Mouse (Mus musculus) stomach, embryonic 16.5 days (tissue): ENCODE data around the gene Olfr1395. TPM values are rescaled to one million over a fixed set of nuclear protein-coding genes. Genes with fewer than 3 reads are reported as not detected.
"Not testable (repeated sequence)": the region's sequence is repeated elsewhere in the genome, so short reads cannot be mapped to it uniquely, and the experiment has no call there.

Source experiments
- ATAC-seq: fragments of 200-750 bp; cut with Nextera tagmentation; 2 replicates; pipeline ENCODE4 v1.8.0; 2017; ENCODE audit warnings: moderate number of reproducible peaks, moderate TSS enrichment; ENCODE audit not compliant: insufficient read depth, low FRiP score
- H3K27ac ChIP-seq: fragments of 300-500 bp; sonication (generic); 2 replicates; pipeline ENCODE4 v1.5.1; 2014; ENCODE audit warnings: low read length
- H3K27me3 ChIP-seq: fragments of 300-500 bp; sonication (generic); 2 replicates; pipeline ENCODE4 v1.6.1; 2014; ENCODE audit warnings: low read length, control low read depth, mixed read lengths; ENCODE audit not compliant: control insufficient read depth, insufficient read depth
- H3K36me3 ChIP-seq: fragments of 300-500 bp; sonication (generic); 2 replicates; pipeline ENCODE4 v1.6.1; 2014; ENCODE audit warnings: low read length; ENCODE audit not compliant: control insufficient read depth, insufficient read depth
- H3K4me1 ChIP-seq: fragments of 300-500 bp; sonication (generic); 2 replicates; pipeline ENCODE4 v1.6.1; 2014; ENCODE audit warnings: low read length, control low read depth, mixed read lengths; ENCODE audit not compliant: control insufficient read depth, insufficient read depth
- H3K4me2 ChIP-seq: fragments of 300-500 bp; sonication (generic); 2 replicates; pipeline ENCODE4 v1.6.1; 2014; ENCODE audit warnings: low read depth, low read length, mixed read lengths
- H3K4me3 ChIP-seq: fragments of 300-500 bp; sonication (generic); replicated peaks from 2 replicates; pipeline ENCODE4 v1.5.1; 2014; ENCODE audit warnings: mild to moderate bottlenecking, low read length
- H3K9ac ChIP-seq: fragments of 300-500 bp; sonication (generic); 2 replicates; pipeline ENCODE4 v1.6.1; 2014; ENCODE audit warnings: low read length
- H3K9me3 ChIP-seq: fragments of 300-500 bp; sonication (generic); replicated peaks from 2 replicates; pipeline ENCODE4 v1.6.1; 2016; ENCODE audit warnings: low read length, control low read depth; ENCODE audit not compliant: control insufficient read depth
- WGBS: fragments of 180-500 bp; shearing (Covaris S2); extraction: QIAGEN DNeasy Blood & Tissue Kit; methylation state at CpG from one replicate; pipeline ENCODE4 v1.1.7; 2014; 5-methylcytosine and 5-hydroxymethylcytosine counted together
- polyA plus RNA-seq: library from polyadenylated mRNA; unstranded; fragments of >200 nt; fragmentation: Nextera tagmentation; extraction: Ambion mirVana; gene quantifications from 2 replicates; pipeline ENCODE4 v1.2.1, GENCODE M21; 2015

Olfr1395 gene
- polyA plus RNA-seq, 1 experiment from 2014 or later = not detected

DNA sequence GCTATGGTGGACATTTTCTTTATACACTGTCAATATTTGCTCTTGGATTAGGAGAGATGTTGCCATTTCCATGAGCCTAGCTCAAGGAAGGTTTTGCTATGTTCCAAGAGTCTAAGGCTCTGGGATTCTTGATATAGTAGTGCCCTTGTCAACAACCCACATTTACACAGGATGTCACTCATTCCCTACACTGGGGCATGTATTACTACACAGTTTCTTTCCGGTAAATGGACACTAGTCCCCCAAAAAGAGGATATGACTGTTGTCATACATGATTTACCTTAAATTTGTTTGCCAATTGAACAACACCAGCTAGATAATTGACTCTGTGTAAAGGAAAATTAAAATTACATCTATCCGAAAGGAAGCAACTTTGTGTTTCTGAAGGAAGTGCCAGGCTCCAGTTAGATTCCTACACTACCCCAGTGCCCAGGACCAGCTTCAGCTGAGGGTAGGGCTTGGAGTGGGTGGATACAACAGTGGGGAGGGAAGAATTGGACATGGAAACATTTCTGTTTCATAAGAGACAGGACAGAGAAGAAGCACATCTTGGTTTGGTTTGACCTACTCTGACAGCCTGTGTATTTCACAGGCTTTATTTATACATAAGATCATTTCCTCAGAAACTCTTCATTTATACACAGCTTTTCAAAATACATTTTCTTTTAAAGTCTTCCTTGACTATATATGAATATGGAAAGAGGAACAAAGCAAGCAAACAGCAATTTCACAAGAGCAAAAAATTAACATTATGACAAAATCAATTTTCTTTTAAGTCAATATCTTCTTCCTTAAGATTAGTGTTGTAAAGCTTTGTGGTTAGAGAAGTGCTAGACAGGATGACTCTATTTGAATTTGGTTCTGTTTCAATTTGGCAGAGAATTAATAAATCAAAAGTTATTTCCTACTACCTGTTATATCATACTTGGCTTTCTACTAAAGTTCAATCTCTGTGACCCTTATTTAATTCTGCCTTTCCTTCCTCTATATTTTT lies 15.0 kb downstream of the Olfr1395 start:
- no peak for ATAC-seq
- Histone ChIP-seq H3K4me2 (no peak overlapping the region), H3K4me3 (no peak overlapping the region), H3K9me3 (no peaks in the 10 kb centered on the region), H3K36me3 (no peaks in the 10 kb centered on the region), H3K9ac (no peak overlapping the region), H3K27me3 (no peaks in the 10 kb centered on the region), H3K4me1 (no peaks in the 10 kb centered on the region), H3K27ac (no peak overlapping the region)
- WGBS = 79% methylated on average over 2 of the region's 2 CpGs

DNA sequence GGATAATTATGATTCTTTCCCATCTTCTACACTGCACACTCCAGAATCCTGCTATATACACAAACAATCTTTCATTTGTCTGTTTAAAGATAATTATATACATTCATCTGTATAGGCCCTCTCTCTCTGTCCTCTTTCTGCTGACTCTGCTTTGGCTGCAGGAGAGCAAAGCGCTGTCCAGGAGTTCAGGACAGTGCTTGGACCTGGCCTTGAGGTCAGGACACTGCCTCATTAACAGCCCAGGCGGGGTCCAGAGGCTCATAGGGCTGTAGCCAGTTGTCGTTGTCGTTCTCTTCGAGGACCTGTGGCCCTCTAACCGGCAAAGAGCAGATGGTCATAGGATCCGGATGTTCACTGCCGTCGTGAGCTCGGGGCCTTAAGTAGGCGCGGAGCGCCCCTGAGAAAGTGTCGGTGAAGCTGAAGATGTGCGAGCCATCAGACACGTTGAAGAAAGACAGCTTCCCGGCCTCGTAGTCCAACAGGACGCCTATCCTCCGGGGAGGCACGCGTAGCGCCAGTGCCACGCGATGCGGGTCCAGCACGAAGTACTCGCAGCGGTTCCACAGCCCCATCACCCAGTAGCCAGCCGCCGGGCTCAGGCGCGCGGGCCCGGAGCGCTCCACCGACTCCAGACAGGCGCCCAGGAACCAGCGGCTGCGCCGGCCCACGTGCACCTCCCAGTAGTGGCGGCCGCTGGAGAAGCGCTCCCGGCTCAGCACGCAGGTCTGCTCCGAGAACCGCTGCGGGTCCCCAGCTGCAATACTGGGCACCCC lies 27.0 kb downstream of the Olfr1395 start:
- WGBS = 5% methylated on average over 50 of the region's 50 CpGs
- 0 out of 2 replicates have a peak, but pooled peaks cover 4% of the 10 kb centered on the region for H3K4me1 ChIP-seq
- H3K4me3 ChIP-seq = peak overlapping the region; percentile 35
- peaks cover 10% of the 10 kb centered on the region for H3K27me3 ChIP-seq
- no peak for ATAC-seq
- peak overlapping the region; percentile 63 for H3K4me2 ChIP-seq
- peaks cover 8% of the 10 kb centered on the region; the same call in 1 of the 2 replicates for H3K9me3 ChIP-seq
- H3K27ac ChIP-seq = no peak overlapping the region
- H3K36me3 ChIP-seq = no peaks in the 10 kb centered on the region
- peak overlapping the region; percentile 5; the same call in 1 of the 2 replicates for H3K9ac ChIP-seq

GRCm38 (mm10) chr11:49170576-49170975 lies 28.5 kb downstream of the Olfr1395 start:
- ATAC-seq = no peak
- Histone ChIP-seq H3K4me2 (no peak overlapping the region), H3K9ac (no peak overlapping the region), H3K27ac (no peak overlapping the region), H3K4me3 (no peak overlapping the region), H3K9me3 (peaks cover 8% of the 10 kb centered on the region; the same call in 1 of the 2 replicates), H3K4me1 (0 out of 2 replicates have a peak, but pooled peaks cover 4% of the 10 kb centered on the region), H3K27me3 (peaks cover 10% of the 10 kb centered on the region), H3K36me3 (no peaks in the 10 kb centered on the region)
- WGBS = 88% methylated on average over 4 of the region's 4 CpGs

- Histone ChIP-seq H3K9me3 (no peaks in the 10 kb centered on the region), H3K9ac (no peak overlapping the region), H3K4me3 (no peak overlapping the region), H3K36me3 (no peaks in the 10 kb centered on the region), H3K4me1 (no peaks in the 10 kb centered on the region), H3K27me3 (no peaks in the 10 kb centered on the region), H3K4me2 (no peak overlapping the region), H3K27ac (no peak overlapping the region)
- no peak for ATAC-seq
- WGBS = 89% methylated on average over 8 of the region's 8 CpGs
Measured at GRCm38 (mm10) chr11:49175345-49175744, 33.3 kb downstream of the Olfr1395 start.

DNA sequence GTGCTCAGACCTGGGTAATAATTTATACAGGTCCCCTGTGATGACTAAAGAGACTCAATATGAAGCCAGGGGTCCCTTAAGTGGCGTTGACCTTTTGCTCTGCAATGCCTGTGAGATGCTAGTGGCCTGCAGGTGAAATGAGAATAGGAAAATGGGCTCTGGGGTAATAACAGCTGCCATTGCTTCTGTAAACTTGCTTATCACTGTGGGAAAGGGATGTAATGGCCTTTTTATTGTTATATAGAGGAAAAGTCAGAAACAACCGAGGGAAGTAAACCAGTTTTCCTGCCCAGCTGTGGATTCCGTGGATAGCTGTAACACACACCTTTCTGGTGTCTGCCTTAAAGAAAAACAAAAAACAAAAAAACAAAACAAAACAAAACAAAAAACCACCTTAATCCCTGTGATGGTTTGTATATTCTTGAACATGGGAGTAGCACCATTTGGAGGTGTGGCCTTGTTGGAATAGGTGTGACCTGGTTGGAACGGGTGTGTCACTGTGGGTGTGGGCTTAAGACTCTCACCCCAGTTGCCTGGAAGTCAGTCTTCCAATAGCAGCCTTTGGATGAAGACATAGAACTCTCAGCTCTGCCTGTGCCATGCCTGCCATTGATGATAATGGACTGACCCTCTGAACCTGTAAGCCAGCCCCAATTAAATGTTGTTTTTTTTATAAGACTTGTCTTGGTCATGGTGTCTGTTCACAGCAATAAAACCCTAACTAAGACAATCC lies 34.1 kb downstream of the Olfr1395 start:
- H3K27ac ChIP-seq, H3K9ac ChIP-seq, H3K27me3 ChIP-seq, H3K4me3 ChIP-seq, H3K36me3 ChIP-seq, H3K4me1 ChIP-seq, H3K4me2 ChIP-seq, ATAC-seq, H3K9me3 ChIP-seq: not testable (repeated sequence)
- WGBS = 73% methylated on average over 4 of the region's 4 CpGs

- Histone ChIP-seq H3K4me1 (no peaks in the 10 kb centered on the region), H3K9me3 (no peaks in the 10 kb centered on the region), H3K4me2 (no peak overlapping the region), H3K9ac (no peak overlapping the region), H3K36me3 (no peaks in the 10 kb centered on the region), H3K4me3 (no peak overlapping the region), H3K27me3 (no peaks in the 10 kb centered on the region), H3K27ac (no peak overlapping the region)
- ATAC-seq = no peak
- WGBS = 64% methylated on average over 1 of the region's 1 CpGs
Measured at GRCm38 (mm10) chr11:49183172-49183571, 41.1 kb downstream of the Olfr1395 start.

- Histone ChIP-seq H3K4me2 (no peak overlapping the region), H3K9me3 (no peaks in the 10 kb centered on the region), H3K36me3 (no peaks in the 10 kb centered on the region), H3K27me3 (no peaks in the 10 kb centered on the region), H3K4me1 (no peaks in the 10 kb centered on the region), H3K4me3 (no peak overlapping the region), H3K9ac (no peak overlapping the region), H3K27ac (no peak overlapping the region)
- WGBS = 75% methylated on average over 6 of the region's 6 CpGs
- ATAC-seq = no peak
Measured at GRCm38 (mm10) chr11:49186452-49186851, 44.4 kb downstream of the Olfr1395 start.

- H3K4me3 ChIP-seq = no peak within 1 kb of the TSS
- no peak within 1 kb of the TSS for H3K27ac ChIP-seq
Measured at GRCm38 (mm10) chr11:49186955-49187488, 44.9 kb downstream of the Olfr1395 start, which contains the start of gene Btnl9. Gene Btnl9, minus strand, starts transcription at chr11:49187159.

More at GRCm38 (mm10) chr11:49186955-49187488, 44.9 kb downstream of the Olfr1395 start, which contains the start of gene Btnl9:
- H3K9ac ChIP-seq = no peak within 1 kb of the TSS
- no peaks in the 10 kb centered on the region for H3K27me3 ChIP-seq
- H3K36me3 ChIP-seq = no peaks in the 10 kb centered on the region
- no peak within 1 kb of the TSS for H3K4me2 ChIP-seq
- WGBS = 69% methylated on average over 8 of the region's 8 CpGs
- H3K9me3 ChIP-seq = no peaks in the 10 kb centered on the region
- no peaks in the 10 kb centered on the region for H3K4me1 ChIP-seq
- ATAC-seq = no peak
